Mouse (Mus musculus): ENCODE measurements around the gene Naxd.

GRCm38 (mm10) chr8:11549706-11550105 lies 52.4 kb downstream of the Naxd start:
- TF ChIP-seq POLR2A (IDR thresholded peaks at IDR 0.05; ENCODE audit: insufficient read depth, low read length) (no peak), CTCF (IDR thresholded peaks at IDR 0.05; ENCODE audit: low read depth, low read length) (peak; percentile 76)

Measured in ES-Bruce4 (cell line).